Mouse (Mus musculus) C2C12 (cell line): ENCODE measurements around the gene Amot. TPM values are rescaled to one million over a fixed set of nuclear protein-coding genes. Genes with fewer than 3 reads are reported as not detected.

Experiments
- H3K27me3 ChIP-seq: one replicate; pipeline ENCODE4 v1.6.1; 2011; ENCODE audit not compliant: control insufficient read depth, insufficient read depth, insufficient read length
- H3K36me3 ChIP-seq: one replicate; pipeline ENCODE4 v1.6.1; 2011; ENCODE audit not compliant: control insufficient read depth, insufficient read depth
- H3K4me3 ChIP-seq: one replicate; pipeline ENCODE4 v1.5.1; 2011; ENCODE audit warnings: mild to moderate bottlenecking, control low read depth; ENCODE audit not compliant: poor library complexity, insufficient read depth, severe bottlenecking
- H3K79me2 ChIP-seq: one replicate; pipeline ENCODE4 v1.6.1; 2011; ENCODE audit not compliant: control insufficient read depth, insufficient read depth
- H3K79me3 ChIP-seq: one replicate; pipeline ENCODE4 v1.6.1; 2011; ENCODE audit warnings: low read depth, control low read depth
- H3ac ChIP-seq: one replicate; pipeline ENCODE3; 2011; ENCODE audit warnings: low read depth; ENCODE audit not compliant: control insufficient read depth, insufficient read length
- CEBPB ChIP-seq: IDR thresholded peaks from one replicate; pipeline ENCODE4 v1.6.1; 2011; ENCODE audit warnings: low read depth, mild to moderate bottlenecking, control low read depth, moderate library complexity
- CTCF ChIP-seq: IDR thresholded peaks from one replicate; pipeline ENCODE4 v1.5.1; 2011; ENCODE audit not compliant: control insufficient read depth, insufficient read depth, insufficient read length
- FOSL1 ChIP-seq: IDR thresholded peaks from one replicate; pipeline ENCODE4 v1.8.0; 2011; ENCODE audit warnings: mild to moderate bottlenecking, low read length; ENCODE audit not compliant: poor library complexity, insufficient read depth, severe bottlenecking
- MAX ChIP-seq: IDR thresholded peaks from one replicate; pipeline ENCODE4 v1.6.1; 2011; ENCODE audit warnings: mild to moderate bottlenecking, control low read depth
- MYOD1 ChIP-seq: IDR thresholded peaks from one replicate; pipeline ENCODE4 v1.6.1; 2011; ENCODE audit warnings: low read depth; ENCODE audit not compliant: control insufficient read depth, insufficient read length
- MYOG ChIP-seq: IDR thresholded peaks from one replicate; pipeline ENCODE4 v1.6.1; 2011; ENCODE audit not compliant: control insufficient read depth, insufficient read length; ENCODE audit errors: extremely low read depth
- USF1 ChIP-seq: IDR thresholded peaks from one replicate; pipeline ENCODE4 v1.6.1; 2011; ENCODE audit warnings: low read depth, mild to moderate bottlenecking, control low read depth, moderate library complexity
- polyA plus RNA-seq: library from polyadenylated mRNA; unstranded; fragments of >200 nt; fragmentation: generic; extraction: Trizol; gene quantifications from one replicate; pipeline ENCODE4 v1.2.1, GENCODE M21; 2012; ENCODE audit warnings: missing spikeins

The Amot gene
- polyA plus RNA-seq, 1 experiment, result 7.0 TPM

- Histone ChIP-seq H3K79me2 (no peaks in the 10 kb centered on the region), H3K36me3 (peaks cover 17% of the 10 kb centered on the region), H3K4me3 (no peak overlapping the region), H3K79me3 (no peaks in the 10 kb centered on the region), H3ac (no peak overlapping the region), H3K27me3 (no peaks in the 10 kb centered on the region)
- TF ChIP-seq FOSL1 (no peak), MAX (no peak), CEBPB (no peak), MYOG (no peak), USF1 (no peak), CTCF (no peak), MYOD1 (no peak)
These were observed 50.2 kb downstream of the Amot start for GRCm38 (mm10) chrX:145454828-145455227.

- TF ChIP-seq MYOD1 (no peak), CEBPB (no peak), FOSL1 (no peak), CTCF (no peak), MYOG (no peak), USF1 (no peak), MAX (no peak)
- Histone ChIP-seq H3ac (no peak overlapping the region), H3K36me3 (no peaks in the 10 kb centered on the region), H3K4me3 (no peak overlapping the region), H3K27me3 (no peaks in the 10 kb centered on the region), H3K79me3 (no peaks in the 10 kb centered on the region), H3K79me2 (no peaks in the 10 kb centered on the region)
These were observed 63.5 kb downstream of the Amot start for GRCm38 (mm10) chrX:145441526-145441925.

- H3K79me2 ChIP-seq, result no peaks in the 10 kb centered on the region
- no peaks in the 10 kb centered on the region for H3K27me3 ChIP-seq
- no peak overlapping the region for H3K4me3 ChIP-seq
- no peaks in the 10 kb centered on the region for H3K79me3 ChIP-seq
- TF ChIP-seq MYOD1 (no peak), MAX (no peak), MYOG (no peak), USF1 (no peak), CEBPB (no peak), FOSL1 (no peak), CTCF (no peak)
- no peaks in the 10 kb centered on the region for H3K36me3 ChIP-seq
- H3ac ChIP-seq, result no peak overlapping the region
These were observed 71.3 kb downstream of the Amot start for GRCm38 (mm10) chrX:145433652-145434051.

- Histone ChIP-seq H3K4me3 (no peak overlapping the region), H3K27me3 (no peaks in the 10 kb centered on the region), H3ac (no peak overlapping the region), H3K79me3 (no peaks in the 10 kb centered on the region), H3K36me3 (no peaks in the 10 kb centered on the region), H3K79me2 (no peaks in the 10 kb centered on the region)
- TF ChIP-seq MAX (no peak), USF1 (no peak), MYOD1 (no peak), CTCF (no peak), CEBPB (no peak), MYOG (no peak)
These were observed 74.0 kb downstream of the Amot start for GRCm38 (mm10) chrX:145430836-145431570.

GRCm38 (mm10) chrX:145428811-145429210, 76.2 kb downstream of the Amot start:
- H3K79me2 ChIP-seq, result no peaks in the 10 kb centered on the region
- no peak overlapping the region for H3ac ChIP-seq
- no peak overlapping the region for H3K4me3 ChIP-seq
- no peaks in the 10 kb centered on the region for H3K36me3 ChIP-seq
- no peaks in the 10 kb centered on the region for H3K79me3 ChIP-seq
- no peaks in the 10 kb centered on the region for H3K27me3 ChIP-seq
- TF ChIP-seq MYOD1, result no peak
- TF ChIP-seq MAX, result no peak
- TF ChIP-seq USF1, result no peak

GRCm38 (mm10) chrX:145424026-145424425, 81.0 kb downstream of the Amot start:
- H3K79me2 ChIP-seq, result no peaks in the 10 kb centered on the region
- no peaks in the 10 kb centered on the region for H3K36me3 ChIP-seq
- no peaks in the 10 kb centered on the region for H3K79me3 ChIP-seq
- TF ChIP-seq FOSL1, result no peak
- TF ChIP-seq MYOD1, result no peak
- no peak for TF ChIP-seq MAX
- TF ChIP-seq CTCF, result no peak
- H3K4me3 ChIP-seq, result no peak overlapping the region
- H3ac ChIP-seq, result no peak overlapping the region
- no peaks in the 10 kb centered on the region for H3K27me3 ChIP-seq
